Mouse (Mus musculus): ENCODE measurements around the gene Olfr594.
"Not testable (repeated sequence)": the region's sequence is repeated elsewhere in the genome, so short reads cannot be mapped to it uniquely, and the experiment has no call there.

Gene Olfr594

GRCm38 (mm10) chr7:103216696-103217095 lies at the start of gene Olfr594:
Gene Olfr594, plus strand, starts transcription at chr7:103216996.
- DNase-seq (ENCODE audit: low spot score in 2 of 2), result no peak

DNA sequence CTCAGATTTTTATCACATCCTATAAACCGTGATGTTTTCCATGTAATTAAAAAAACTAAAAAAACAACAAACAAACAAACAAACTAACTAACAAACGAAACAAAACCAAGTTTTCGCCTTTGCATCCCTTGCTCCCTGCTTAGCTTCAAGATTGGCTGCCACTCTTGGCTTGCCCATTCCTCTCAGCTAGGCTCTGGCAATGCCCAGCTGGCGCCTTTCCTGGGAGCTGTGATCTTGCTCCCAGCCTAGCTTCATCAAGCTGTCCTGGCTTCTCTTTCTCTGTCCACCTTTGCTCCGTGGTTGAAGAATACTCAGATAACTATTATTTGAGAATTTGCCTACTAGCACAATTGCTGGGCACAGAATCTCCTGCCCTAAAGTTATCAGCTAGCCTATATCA lies 47.1 kb upstream of the Olfr594 start:
- DNase-seq (ENCODE audit: low spot score in 2 of 2), result no peak

- DNase-seq (ENCODE audit: low spot score in 2 of 2), result no peak
These were observed 38.6 kb upstream of the Olfr594 start, which contains the start of gene Olfr591 for GRCm38 (mm10) chr7:103178240-103178639. Gene Olfr591, minus strand, starts transcription at chr7:103178340.

GRCm38 (mm10) chr7:103184503-103184902 lies 32.3 kb upstream of the Olfr594 start, which contains the start of gene Olfr592:
Gene Olfr592, plus strand, starts transcription at chr7:103184803.
- DNase-seq (ENCODE audit: low spot score in 2 of 2), result not testable (repeated sequence)

DNA sequence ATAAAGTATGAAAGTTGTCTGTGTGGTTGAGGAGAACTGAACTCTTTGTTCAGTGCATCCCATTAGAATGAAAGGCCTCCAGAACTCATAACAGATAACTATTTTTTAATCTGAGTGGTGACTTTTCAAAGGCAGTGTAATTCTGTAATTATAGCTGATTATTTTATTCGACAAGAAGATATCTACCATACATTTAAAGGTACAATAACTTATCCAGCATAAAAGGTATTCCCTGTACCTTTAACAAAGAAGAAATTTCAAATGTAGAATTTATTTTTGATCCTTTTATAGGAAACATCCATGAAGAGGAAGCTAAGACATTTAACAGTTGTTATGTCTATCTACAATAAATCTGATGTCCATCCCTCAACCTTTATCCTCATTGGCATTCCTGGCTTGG lies 5.2 kb upstream of the Olfr594 start, which contains the start of gene Olfr593:
TSS of gene Olfr593 (plus strand) at position 301 of the 400 bp plus-strand sequence.
- DNase-seq (ENCODE audit: low spot score in 2 of 2), result no peak

GRCm38 (mm10) chr7:103212050-103212449 lies 4.7 kb upstream of the Olfr594 start:
- DNase-seq (ENCODE audit: low spot score in 2 of 2), result not testable (repeated sequence)

DNA sequence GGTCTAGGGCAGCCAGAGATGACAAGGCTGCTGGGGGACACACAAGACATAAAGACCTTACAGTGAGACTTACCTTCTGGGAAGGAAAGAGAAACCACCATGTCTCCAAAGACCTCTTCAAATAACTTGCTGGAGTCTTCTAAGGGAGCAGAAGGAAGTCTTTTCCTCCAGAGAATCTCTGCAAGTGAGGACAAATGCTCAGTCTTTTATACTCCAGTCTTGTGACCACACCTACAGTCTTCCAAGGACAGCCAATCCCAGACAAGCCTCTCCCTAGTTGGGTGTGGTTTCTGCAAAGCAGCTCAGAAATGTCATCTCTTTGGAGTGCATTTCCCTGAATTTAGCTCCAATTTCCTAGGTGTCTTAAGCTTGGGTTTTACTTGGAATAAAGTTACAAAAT lies 35.6 kb downstream of the Olfr594 start, which contains the start of gene Usp17ld:
TSS of gene Usp17ld (minus strand) at position 101 of the 400 bp plus-strand sequence.
- DNase-seq (ENCODE audit: low spot score in 2 of 2), result not testable (repeated sequence)
